ENCODE assay signal across 8 mouse cellular contexts in the genomic region with DNA sequence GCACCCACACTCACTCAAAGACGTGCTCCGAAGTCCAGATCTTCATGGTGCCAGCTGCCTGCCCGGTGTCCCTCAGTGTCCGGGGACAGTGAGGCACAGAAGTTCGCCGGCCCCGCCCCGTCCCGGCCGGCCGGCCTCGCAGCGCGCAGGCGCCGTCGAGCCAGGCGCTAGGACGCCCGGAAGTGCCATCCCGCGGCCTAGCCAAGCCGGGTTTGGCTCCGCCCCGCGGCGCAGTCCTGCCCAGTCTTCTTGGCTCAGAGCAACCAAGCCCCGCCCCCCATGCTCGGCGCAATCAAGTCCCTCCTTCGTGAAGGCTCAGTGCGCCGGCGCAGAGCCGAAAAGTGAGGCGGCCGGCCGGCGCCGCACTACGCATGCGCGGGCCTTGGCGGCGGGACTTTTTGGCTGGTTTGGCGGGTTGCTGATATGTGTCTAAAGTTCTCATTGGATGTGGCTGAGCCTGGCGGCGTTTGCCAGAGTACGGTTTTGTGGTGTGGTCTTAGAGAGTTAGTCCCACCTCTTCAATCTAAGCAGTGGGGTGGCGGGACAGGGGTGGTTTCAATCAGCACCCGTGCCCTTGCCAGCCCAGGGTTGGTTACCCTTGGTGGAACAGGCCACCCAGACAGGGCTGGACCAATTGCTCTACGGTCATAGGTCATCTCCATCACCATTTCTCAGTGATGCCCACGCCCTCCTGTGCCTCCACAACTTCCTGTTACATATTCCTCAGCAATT. TPM values are rescaled to one million over a fixed set of nuclear protein-coding genes. Genes with fewer than 3 reads are reported as not detected.
DNase-seq lines count a peak whose midpoint lies in the region; ATAC-seq and TF ChIP-seq lines count a peak whose summit lies in the region.

Prelid3b (minus strand) TSS at position 264 of the 732 bp plus-strand sequence.

- H3K9me3 ChIP-seq in megakaryocyte, embryonic 14.5 days: no peaks in the 10 kb centered on the region

- peak within 1 kb of the TSS; percentile 63 for H3K4me3 ChIP-seq in cortical plate, adult 2 months (ENCODE audit: insufficient read depth, low read length)
- peak within 1 kb of the TSS; percentile 95 for H3K4me3 ChIP-seq in megakaryocyte, embryonic 14.5 days (replicated peaks)

- peaks cover 5% of the 10 kb centered on the region for H3K27me3 ChIP-seq in megakaryocyte, embryonic 14.5 days (replicated peaks)

- peak; percentile 99 to 100 for DNase-seq in gastrocnemius, adult 8-10 months (ENCODE audit: low spot score in 2 of 2)
- peak; percentile 88 for DNase-seq in hindlimb bud, embryonic 11.5 days (ENCODE audit: extremely low spot score, low read depth, low spot score)
- DNase-seq in left cerebral cortex, adult 8-10 months (ENCODE audit: low spot score in 2 of 2): peak; percentile 94 to 99
- DNase-seq in right cerebral cortex, postnatal 10 days (ENCODE audit: low spot score in 2 of 2): peak; percentile 99 to 100
- DNase-seq in urinary bladder, postnatal 25 days (ENCODE audit: low spot score): peak; percentile 100

- TF ChIP-seq CTCF in cortical plate, adult 2 months (IDR thresholded peaks at IDR 0.05; ENCODE audit: extremely low read depth, insufficient read depth, low read length): no peak

- ATAC-seq in activated CD4-positive, CD25-positive, alpha-beta regulatory T cell, adult 4 months: peak; percentile 95

- no peaks in the 10 kb centered on the region for H3K4me1 ChIP-seq in cortical plate, adult 2 months (ENCODE audit: control insufficient read depth, insufficient read depth, low read length)
- H3K4me1 ChIP-seq in megakaryocyte, embryonic 14.5 days: peaks cover 62% of the 10 kb centered on the region

- H3K36me3 ChIP-seq in megakaryocyte, embryonic 14.5 days (replicated peaks; ENCODE audit: low read length): peaks cover 36% of the 10 kb centered on the region

- no peak within 1 kb of the TSS for H3K27ac ChIP-seq in cortical plate, adult 2 months (ENCODE audit: insufficient read depth, low read length)

- 0 out of 2 replicates have a peak, but pooled peaks have one; percentile 26 for TF ChIP-seq POLR2A in cortical plate, adult 2 months (IDR thresholded peaks at IDR 0.05; ENCODE audit: extremely low read depth, insufficient read depth, low read length)

RNA-seq across cellular contexts. Expression of gene Prelid3b, which starts in this region (rescaled TPM):
- polyA plus RNA-seq in activated CD4-positive, CD25-positive, alpha-beta regulatory T cell, adult 4 months (2017; shearing (Covaris generic)): 10 to 100 TPM; 81.2 to 90.9 TPM
- polyA plus RNA-seq in cortical plate, adult 2 months (2012; rRNA removed): 75.0 and 82.6 TPM in 2 replicates
- 10 to 100 TPM; 42.5 to 49.9 (median 46.5) TPM for total RNA-seq in gastrocnemius, adult 8-10 months (2022)
- total RNA-seq in left cerebral cortex, adult 8-10 months (2022): 10 to 100 TPM; 48.1 to 58.5 (median 53.5) TPM
- 4.1 and 30.0 TPM in 2 replicates for polyA plus RNA-seq in megakaryocyte, embryonic 14.5 days (2012; ENCODE audit: insufficient read depth, low replicate concordance)
